Mouse (Mus musculus) heart, postnatal 0 days (tissue): ENCODE measurements at regions not wholly inside any gene's neighbourhood (a gene's known extent, or its start where the extent isn't known, plus 50 kb on each side); places are given as distances from the start of the nearest gene placed in this dataset.

Experiments
- CTCF ChIP-seq: IDR thresholded peaks from 2 replicates; pipeline ENCODE4 v1.5.1; 2016; ENCODE audit warnings: antibody characterized with exemption, control low read depth, low read depth
- EP300 ChIP-seq: IDR thresholded peaks from 2 replicates; pipeline ENCODE4 v1.6.1; 2016; ENCODE audit warnings: antibody characterized with exemption, low read depth

- TF ChIP-seq CTCF (no peak), EP300 (no peak)
Observed at GRCm38 (mm10) chr15:11605677-11606076, 206.2 kb upstream of the Tars start.
